Mouse (Mus musculus): ENCODE results near the gene D630039A03Rik. TPM values are rescaled to one million over a fixed set of nuclear protein-coding genes. Genes with fewer than 3 reads are reported as not detected.

D630039A03Rik gene
- total and polyA plus RNA-seq, 3 experiments, result 0.22 TPM; not detected in 2

- ATAC-seq (ENCODE audit: extremely low read depth, insufficient number of reproducible peaks, low FRiP score, poor library complexity, severe bottlenecking), result no peak
These were observed 29.2 kb downstream of the D630039A03Rik start for GRCm38 (mm10) chr4:57886888-57887230.

GRCm38 (mm10) chr4:57886066-57886887, 29.8 kb downstream of the D630039A03Rik start:
- H3K4me1 ChIP-seq (ENCODE audit: insufficient read depth, low read depth, low read length), result no peaks in the 10 kb centered on the region
- ATAC-seq (ENCODE audit: extremely low read depth, insufficient number of reproducible peaks, low FRiP score, poor library complexity, severe bottlenecking), result no peak
- H3K9me3 ChIP-seq (replicated peaks), result peaks cover 40% of the 10 kb centered on the region
- H3K36me3 ChIP-seq (replicated peaks), result no peaks in the 10 kb centered on the region
- no peak for DNase-seq (ENCODE audit: low spot score)
- TF ChIP-seq GATA2 (IDR thresholded peaks at IDR 0.05; ENCODE audit: borderline replicate concordance, low read depth, low read length) (no peak), CTCF (IDR thresholded peaks at IDR 0.05; ENCODE audit: low read depth, low read length) (no peak)
- no peaks in the 10 kb centered on the region for H3K27me3 ChIP-seq (ENCODE audit: insufficient read depth, low read length)
- H3K4me3 ChIP-seq (ENCODE audit: low read depth, low read length), result no peak overlapping the region

More at GRCm38 (mm10) chr4:57886888-57887230, 29.2 kb downstream of the D630039A03Rik start:
- TF ChIP-seq CTCF (IDR thresholded peaks at IDR 0.05; ENCODE audit: low read depth, low read length), result no peak
- no peak for TF ChIP-seq POLR2AphosphoS5 (IDR thresholded peaks at IDR 0.05; ENCODE audit: insufficient replicate concordance, low read depth, low read length)
- TF ChIP-seq TAL1 (conservative IDR thresholded peaks at IDR 0.05; ENCODE audit: low read depth, low read length), result no peak
- TF ChIP-seq GATA1 (IDR thresholded peaks at IDR 0.05; ENCODE audit: borderline replicate concordance, low read length), result no peak
- no peak for TF ChIP-seq GATA2 (IDR thresholded peaks at IDR 0.05; ENCODE audit: borderline replicate concordance, low read depth, low read length)
- no peaks in the 10 kb centered on the region for H3K27me3 ChIP-seq (ENCODE audit: insufficient read depth, low read length)
- H3K36me3 ChIP-seq (replicated peaks), result no peaks in the 10 kb centered on the region
- peaks cover 39% of the 10 kb centered on the region for H3K9me3 ChIP-seq (replicated peaks)
- no peaks in the 10 kb centered on the region for H3K4me1 ChIP-seq (ENCODE audit: insufficient read depth, low read depth, low read length)
- no peak for DNase-seq (ENCODE audit: low spot score)
- no peak overlapping the region for H3K4me3 ChIP-seq (ENCODE audit: low read depth, low read length)

DNA sequence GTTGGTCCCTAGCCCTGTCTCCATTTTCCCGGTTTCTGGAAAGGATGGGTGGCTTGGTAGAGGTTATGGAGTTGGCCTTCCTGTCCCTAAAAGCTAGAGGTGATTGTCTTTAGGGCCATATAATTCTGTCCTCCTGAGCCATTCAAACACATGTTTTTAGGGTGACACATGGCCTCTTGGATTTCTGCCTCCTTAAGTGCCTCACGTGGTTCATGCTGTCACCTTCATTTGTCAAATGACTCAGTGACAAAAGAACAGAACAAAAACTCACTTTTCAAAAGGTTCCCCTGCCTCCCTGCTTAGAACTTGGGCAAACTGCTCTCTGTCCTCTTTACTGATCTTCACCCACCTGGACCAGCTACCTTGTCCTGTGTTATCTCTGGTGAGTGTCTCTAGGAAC, 30.9 kb downstream of the D630039A03Rik start:
- ATAC-seq (ENCODE audit: extremely low read depth, insufficient number of reproducible peaks, low FRiP score, poor library complexity, severe bottlenecking), result no peak
- Histone ChIP-seq H3K9me3 (replicated peaks) (peaks cover 43% of the 10 kb centered on the region), H3K36me3 (replicated peaks) (no peaks in the 10 kb centered on the region), H3K27me3 (ENCODE audit: insufficient read depth, low read length) (no peaks in the 10 kb centered on the region), H3K4me1 (ENCODE audit: insufficient read depth, low read depth, low read length) (no peaks in the 10 kb centered on the region), H3K4me3 (ENCODE audit: low read depth, low read length) (no peak overlapping the region)
- no peak for DNase-seq (ENCODE audit: low spot score)
- TF ChIP-seq CTCF (IDR thresholded peaks at IDR 0.05; ENCODE audit: low read depth, low read length) (no peak), POLR2AphosphoS5 (IDR thresholded peaks at IDR 0.05; ENCODE audit: insufficient replicate concordance, low read depth, low read length) (no peak), GATA1 (IDR thresholded peaks at IDR 0.05; ENCODE audit: borderline replicate concordance, low read length) (no peak), GATA2 (IDR thresholded peaks at IDR 0.05; ENCODE audit: borderline replicate concordance, low read depth, low read length) (no peak), TAL1 (conservative IDR thresholded peaks at IDR 0.05; ENCODE audit: low read depth, low read length) (no peak)

- H3K4me1 ChIP-seq (ENCODE audit: insufficient read depth, low read depth, low read length), result no peaks in the 10 kb centered on the region
- H3K4me3 ChIP-seq (ENCODE audit: low read depth, low read length), result no peak overlapping the region
- TF ChIP-seq GATA2 (IDR thresholded peaks at IDR 0.05; ENCODE audit: borderline replicate concordance, low read depth, low read length), result no peak
- TF ChIP-seq POLR2AphosphoS5 (IDR thresholded peaks at IDR 0.05; ENCODE audit: insufficient replicate concordance, low read depth, low read length), result no peak
- no peak for TF ChIP-seq GATA1 (IDR thresholded peaks at IDR 0.05; ENCODE audit: borderline replicate concordance, low read length)
- no peak for TF ChIP-seq TAL1 (conservative IDR thresholded peaks at IDR 0.05; ENCODE audit: low read depth, low read length)
- TF ChIP-seq CTCF (IDR thresholded peaks at IDR 0.05; ENCODE audit: low read depth, low read length), result no peak
- no peaks in the 10 kb centered on the region for H3K27me3 ChIP-seq (ENCODE audit: insufficient read depth, low read length)
- no peaks in the 10 kb centered on the region for H3K36me3 ChIP-seq (replicated peaks)
- peaks cover 46% of the 10 kb centered on the region for H3K9me3 ChIP-seq (replicated peaks)
- DNase-seq (ENCODE audit: low spot score), result no peak
- ATAC-seq (ENCODE audit: extremely low read depth, insufficient number of reproducible peaks, low FRiP score, poor library complexity, severe bottlenecking), result no peak
These were observed 31.6 kb downstream of the D630039A03Rik start for GRCm38 (mm10) chr4:57884511-57884910.

DNA sequence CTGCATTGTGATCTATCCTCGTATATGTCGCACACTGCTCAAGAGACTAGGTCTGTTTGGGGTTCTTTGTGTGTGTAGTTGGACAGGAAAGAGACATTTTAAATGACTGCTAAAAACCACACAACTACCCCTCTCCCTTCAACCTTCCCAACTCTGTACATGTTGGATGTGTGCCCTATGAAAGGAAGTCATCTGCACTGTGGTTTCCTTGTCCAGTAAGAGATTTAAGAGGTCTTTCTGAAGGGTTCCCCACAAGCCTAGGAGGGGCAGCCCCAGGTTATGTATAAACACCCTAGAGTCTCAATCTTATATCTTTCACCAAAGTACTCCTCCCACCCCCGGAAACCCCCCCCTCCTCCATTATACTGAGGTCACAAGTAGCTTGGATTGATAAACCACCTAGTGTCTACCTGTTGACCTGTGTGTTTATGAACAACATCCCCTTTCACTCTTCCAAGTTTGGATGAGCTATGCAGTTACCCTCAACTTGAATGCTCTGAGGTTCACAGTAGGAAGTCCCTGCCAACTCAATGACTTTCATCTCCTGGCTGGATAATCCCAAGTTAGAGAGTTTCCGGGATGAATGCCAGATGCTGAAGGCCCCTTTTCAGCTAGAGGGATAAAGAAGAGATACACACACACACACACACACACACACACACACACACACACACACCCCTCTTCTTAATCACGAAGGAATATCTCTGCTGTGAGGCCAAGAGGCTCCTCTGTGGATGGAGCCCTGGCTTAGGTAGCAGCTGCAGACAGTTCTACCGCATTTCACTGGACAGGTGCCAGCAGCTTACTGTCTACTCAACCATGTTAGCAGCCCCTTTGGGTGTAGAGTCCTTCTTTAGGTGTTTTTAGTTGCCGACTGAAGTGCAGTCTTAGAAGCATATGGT, 32.3 kb downstream of the D630039A03Rik start:
- Histone ChIP-seq H3K36me3 (replicated peaks) (no peaks in the 10 kb centered on the region), H3K27me3 (ENCODE audit: insufficient read depth, low read length) (no peaks in the 10 kb centered on the region), H3K4me3 (ENCODE audit: low read depth, low read length) (no peak overlapping the region), H3K9me3 (replicated peaks) (peaks cover 48% of the 10 kb centered on the region), H3K4me1 (ENCODE audit: insufficient read depth, low read depth, low read length) (no peaks in the 10 kb centered on the region)
- TF ChIP-seq TAL1 (conservative IDR thresholded peaks at IDR 0.05; ENCODE audit: low read depth, low read length) (no peak), POLR2AphosphoS5 (IDR thresholded peaks at IDR 0.05; ENCODE audit: insufficient replicate concordance, low read depth, low read length) (no peak), GATA2 (IDR thresholded peaks at IDR 0.05; ENCODE audit: borderline replicate concordance, low read depth, low read length) (no peak), GATA1 (IDR thresholded peaks at IDR 0.05; ENCODE audit: borderline replicate concordance, low read length) (no peak), CTCF (IDR thresholded peaks at IDR 0.05; ENCODE audit: low read depth, low read length) (no peak)
- DNase-seq (ENCODE audit: low spot score) (no peak), ATAC-seq (ENCODE audit: extremely low read depth, insufficient number of reproducible peaks, low FRiP score, poor library complexity, severe bottlenecking) (no peak)

DNA sequence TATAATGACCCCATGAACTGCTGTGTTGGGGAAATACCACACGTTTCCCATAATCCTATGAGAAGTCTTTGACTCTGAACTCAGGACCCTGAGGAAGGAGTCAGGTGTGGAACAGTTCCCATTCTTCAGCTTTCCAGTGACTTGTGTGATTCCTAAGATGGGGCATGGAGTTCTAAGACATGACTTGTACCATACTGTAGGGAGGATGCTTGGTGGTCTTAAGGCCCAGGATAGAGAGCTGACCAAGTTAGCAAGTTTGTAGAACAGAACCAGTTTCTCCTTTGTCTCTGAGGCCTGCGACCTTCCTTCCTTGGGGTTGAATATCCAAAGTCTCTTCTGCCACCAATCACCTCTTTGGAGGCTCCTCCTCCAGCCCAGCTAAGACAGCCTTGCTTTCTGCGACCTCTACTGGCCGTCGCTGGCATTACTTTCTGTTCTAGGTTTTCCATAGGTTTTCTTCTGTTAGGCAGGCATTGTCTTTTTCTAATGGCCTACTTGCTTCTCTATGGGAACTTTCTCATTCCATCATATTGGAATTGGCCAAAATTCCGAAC, 36.2 kb downstream of the D630039A03Rik start:
- Histone ChIP-seq H3K36me3 (replicated peaks) (no peaks in the 10 kb centered on the region), H3K4me1 (ENCODE audit: insufficient read depth, low read depth, low read length) (no peaks in the 10 kb centered on the region), H3K9me3 (replicated peaks) (peaks cover 43% of the 10 kb centered on the region), H3K27me3 (ENCODE audit: insufficient read depth, low read length) (no peaks in the 10 kb centered on the region), H3K4me3 (ENCODE audit: low read depth, low read length) (no peak overlapping the region)
- ATAC-seq (ENCODE audit: extremely low read depth, insufficient number of reproducible peaks, low FRiP score, poor library complexity, severe bottlenecking) (no peak), DNase-seq (ENCODE audit: low spot score) (no peak)
- no peak for TF ChIP-seq GATA1 (IDR thresholded peaks at IDR 0.05; ENCODE audit: borderline replicate concordance, low read length)
